Mouse (Mus musculus) lung, embryonic 14.5 days (tissue): ENCODE results near the gene Ociad2. TPM values are rescaled to one million over a fixed set of nuclear protein-coding genes. Genes with fewer than 3 reads are reported as not detected.

ENCODE experiments used
- ATAC-seq: fragments of 200-750 bp; cut with Nextera tagmentation; 2 replicates; pipeline ENCODE4 v1.8.0; 2017; ENCODE audit warnings: mild to moderate bottlenecking, moderate TSS enrichment, moderate library complexity; ENCODE audit not compliant: insufficient read depth
- DNase-seq: peaks from one replicate; pipeline ENCODE4 v3.0.0-alpha.2; 2015
- H3K27ac ChIP-seq: fragments of 300-500 bp; sonication (generic); 2 replicates; pipeline ENCODE4 v1.5.1; 2014; ENCODE audit warnings: low read depth, mild to moderate bottlenecking, moderate library complexity
- H3K27me3 ChIP-seq: fragments of 300-500 bp; sonication (generic); 2 replicates; pipeline ENCODE4 v1.6.1; 2014; ENCODE audit warnings: low read length, control low read depth; ENCODE audit not compliant: insufficient read depth
- H3K36me3 ChIP-seq: fragments of 300-500 bp; sonication (generic); 2 replicates; pipeline ENCODE4 v1.6.1; 2014; ENCODE audit warnings: control low read depth; ENCODE audit not compliant: insufficient read depth
- H3K4me1 ChIP-seq: fragments of 300-500 bp; sonication (generic); 2 replicates; pipeline ENCODE4 v1.6.1; 2014; ENCODE audit warnings: antibody characterized with exemption, control low read depth; ENCODE audit not compliant: insufficient read depth
- H3K4me2 ChIP-seq: fragments of 300-500 bp; sonication (generic); 2 replicates; pipeline ENCODE4 v1.6.1; 2014; ENCODE audit warnings: mild to moderate bottlenecking
- H3K4me3 ChIP-seq: fragments of 300-500 bp; sonication (generic); 2 replicates; pipeline ENCODE4 v1.5.1; 2014; ENCODE audit warnings: low read depth, low read length
- H3K9ac ChIP-seq: fragments of 300-500 bp; sonication (generic); 2 replicates; pipeline ENCODE4 v1.6.1; 2014
- H3K9me3 ChIP-seq: fragments of 300-500 bp; sonication (generic); 2 replicates; pipeline ENCODE4 v1.6.1; 2016; ENCODE audit warnings: low read depth, low read length, control low read depth
- CTCF ChIP-seq: IDR thresholded peaks from 2 replicates; pipeline ENCODE4 v1.5.1; 2016; ENCODE audit warnings: antibody characterized with exemption, low read depth
- WGBS: fragments of 180-500 bp; shearing (Covaris S2); extraction: QIAGEN DNeasy Blood & Tissue Kit; methylation state at CpG from one replicate; pipeline ENCODE4 v1.1.7; 2014; 5-methylcytosine and 5-hydroxymethylcytosine counted together
- polyA plus RNA-seq: library from polyadenylated mRNA; unstranded; fragments of >200 nt; fragmentation: Nextera tagmentation; extraction: Ambion mirVana; gene quantifications from 2 replicates; pipeline ENCODE4 v1.2.1, GENCODE M21; 2014

The Ociad2 gene
- 29.3 and 31.4 TPM in 2 replicates for polyA plus RNA-seq

GRCm38 (mm10) chr5:73340723-73341235 lies at the start of gene Ociad2:
Ociad2 (minus strand) TSS chr5:73341028.
- H3K27ac ChIP-seq: no peak within 1 kb of the TSS
- no peaks in the 10 kb centered on the region for H3K27me3 ChIP-seq
- DNase-seq: no peak
- H3K9ac ChIP-seq: no peak within 1 kb of the TSS
- ATAC-seq: no peak
- TF ChIP-seq CTCF: no peak
- 80% methylated on average over 8 of the region's 8 CpGs for WGBS
- H3K4me1 ChIP-seq: peaks cover 3% of the 10 kb centered on the region
- no peaks in the 10 kb centered on the region for H3K9me3 ChIP-seq
- H3K4me2 ChIP-seq: no peak within 1 kb of the TSS
- no peaks in the 10 kb centered on the region for H3K36me3 ChIP-seq
- H3K4me3 ChIP-seq: no peak within 1 kb of the TSS

- 62% methylated on average over 4 of the region's 4 CpGs for WGBS
- Histone ChIP-seq H3K36me3 (no peaks in the 10 kb centered on the region), H3K27me3 (no peaks in the 10 kb centered on the region), H3K9me3 (no peaks in the 10 kb centered on the region), H3K9ac (no peak overlapping the region), H3K4me1 (no peaks in the 10 kb centered on the region), H3K27ac (no peak overlapping the region), H3K4me3 (no peak overlapping the region), H3K4me2 (no peak overlapping the region)
- TF ChIP-seq CTCF: no peak
- ATAC-seq (no peak), DNase-seq (no peak)
These were observed 42.8 kb upstream of the Ociad2 start for GRCm38 (mm10) chr5:73383647-73383970.

- H3K4me3 ChIP-seq: no peak overlapping the region
- no peaks in the 10 kb centered on the region for H3K4me1 ChIP-seq
- H3K27ac ChIP-seq: no peak overlapping the region
- H3K36me3 ChIP-seq: no peaks in the 10 kb centered on the region
- ATAC-seq (no peak), DNase-seq (peak; percentile 88)
- no peak overlapping the region for H3K9ac ChIP-seq
- peak; percentile 81 for TF ChIP-seq CTCF
- no peaks in the 10 kb centered on the region for H3K27me3 ChIP-seq
- H3K9me3 ChIP-seq: no peaks in the 10 kb centered on the region
- 30% methylated on average over 3 of the region's 3 CpGs for WGBS
- no peak overlapping the region for H3K4me2 ChIP-seq
These were observed 42.2 kb upstream of the Ociad2 start for GRCm38 (mm10) chr5:73382737-73383646.

GRCm38 (mm10) chr5:73381976-73382540 lies 41.2 kb upstream of the Ociad2 start:
- H3K27ac ChIP-seq: no peak overlapping the region
- no peak for TF ChIP-seq CTCF
- H3K27me3 ChIP-seq: no peaks in the 10 kb centered on the region
- no peaks in the 10 kb centered on the region for H3K36me3 ChIP-seq
- DNase-seq (no peak), ATAC-seq (no peak)
- H3K4me1 ChIP-seq: no peaks in the 10 kb centered on the region
- no peaks in the 10 kb centered on the region for H3K9me3 ChIP-seq
- H3K4me3 ChIP-seq: no peak overlapping the region
- H3K9ac ChIP-seq: no peak overlapping the region
- 70% methylated on average over 9 of the region's 9 CpGs for WGBS
- H3K4me2 ChIP-seq: no peak overlapping the region

GRCm38 (mm10) chr5:73381510-73381909 lies 40.7 kb upstream of the Ociad2 start:
- Histone ChIP-seq H3K4me2 (no peak overlapping the region), H3K9me3 (no peaks in the 10 kb centered on the region), H3K27ac (no peak overlapping the region), H3K9ac (no peak overlapping the region), H3K4me1 (no peaks in the 10 kb centered on the region), H3K4me3 (no peak overlapping the region), H3K27me3 (no peaks in the 10 kb centered on the region), H3K36me3 (no peaks in the 10 kb centered on the region)
- WGBS: 82% methylated on average over 7 of the region's 7 CpGs
- TF ChIP-seq CTCF: no peak
- ATAC-seq: no peak
- DNase-seq: no peak

GRCm38 (mm10) chr5:73380829-73381228 lies 40.0 kb upstream of the Ociad2 start:
- Histone ChIP-seq H3K27me3 (no peaks in the 10 kb centered on the region), H3K4me1 (no peaks in the 10 kb centered on the region), H3K27ac (no peak overlapping the region), H3K9ac (no peak overlapping the region), H3K4me2 (no peak overlapping the region), H3K4me3 (no peak overlapping the region), H3K9me3 (no peaks in the 10 kb centered on the region), H3K36me3 (no peaks in the 10 kb centered on the region)
- WGBS: 44% methylated on average over 8 of the region's 8 CpGs
- TF ChIP-seq CTCF: no peak
- no peak for DNase-seq
- ATAC-seq: no peak

- peak; percentile 91 for ATAC-seq
- Histone ChIP-seq H3K27ac (no peak overlapping the region), H3K36me3 (no peaks in the 10 kb centered on the region), H3K4me3 (no peak overlapping the region), H3K9me3 (no peaks in the 10 kb centered on the region), H3K9ac (no peak overlapping the region), H3K27me3 (no peaks in the 10 kb centered on the region), H3K4me2 (no peak overlapping the region), H3K4me1 (no peaks in the 10 kb centered on the region)
- TF ChIP-seq CTCF: peak; percentile 86
- 25% methylated on average over 3 of the region's 3 CpGs for WGBS
- DNase-seq: peak; percentile 94
These were observed 39.1 kb upstream of the Ociad2 start for GRCm38 (mm10) chr5:73379908-73380307.
